Mouse (Mus musculus): ENCODE measurements at regions not wholly inside any gene's neighbourhood (a gene's known extent, or its start where the extent isn't known, plus 50 kb on each side); places are given as distances from the start of the nearest gene placed in this dataset.
A peak's percentile ranks its signal among the peaks of the same experiment; 100 is the strongest.
"Not testable (repeated sequence)": the region's sequence is repeated elsewhere in the genome, so short reads cannot be mapped to it uniquely, and the experiment has no call there.

DNA sequence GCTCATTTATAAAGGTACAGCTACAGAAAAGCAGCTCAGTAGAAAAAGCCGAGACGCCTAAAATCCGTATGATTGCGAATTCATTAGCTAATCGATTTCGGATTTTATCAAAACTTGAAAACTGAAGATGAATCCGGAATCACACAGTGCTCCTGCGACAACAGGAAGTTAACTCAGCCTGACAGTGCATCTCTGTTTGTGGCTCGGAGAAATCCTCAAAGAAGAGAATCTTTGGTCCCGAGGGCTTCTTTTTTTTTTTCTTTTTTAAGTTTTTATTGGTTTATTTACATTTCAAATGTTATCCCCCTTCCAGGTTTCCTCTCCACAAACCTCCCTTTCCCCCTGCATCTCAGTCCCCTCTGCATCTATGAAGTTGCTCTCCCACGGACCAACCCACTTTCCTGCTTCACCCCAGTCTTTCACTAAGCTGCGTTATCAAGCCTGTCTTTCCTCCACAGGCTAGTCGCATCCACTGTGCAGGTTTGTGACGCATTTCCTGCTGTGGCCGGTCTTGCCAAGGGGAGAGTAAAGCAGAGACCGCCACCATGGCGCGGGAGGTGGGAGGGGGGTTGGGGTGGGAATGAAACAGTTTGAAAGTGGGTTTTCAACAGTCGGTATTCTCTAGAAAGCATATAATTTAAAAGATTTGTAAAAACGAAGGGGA, 593.4 kb upstream of the Snrpn start:
- H3K4me1 ChIP-seq (ENCODE audit: control insufficient read depth, insufficient read depth, low read length); H3K27ac ChIP-seq (ENCODE audit: insufficient read depth, low read length); H3K27me3 ChIP-seq (ENCODE audit: control insufficient read depth, insufficient read depth, low read length, poor library complexity, severe bottlenecking); H3K9me3 ChIP-seq (replicated peaks; ENCODE audit: control insufficient read depth, insufficient read depth, low read length, poor library complexity, severe bottlenecking); H3K4me3 ChIP-seq (ENCODE audit: low read depth, low read length); H3K36me3 ChIP-seq (ENCODE audit: control insufficient read depth, insufficient read depth, low read length, poor library complexity, severe bottlenecking); H3K9ac ChIP-seq (ENCODE audit: low read depth, poor library complexity, severe bottlenecking): not testable (repeated sequence)

DNA sequence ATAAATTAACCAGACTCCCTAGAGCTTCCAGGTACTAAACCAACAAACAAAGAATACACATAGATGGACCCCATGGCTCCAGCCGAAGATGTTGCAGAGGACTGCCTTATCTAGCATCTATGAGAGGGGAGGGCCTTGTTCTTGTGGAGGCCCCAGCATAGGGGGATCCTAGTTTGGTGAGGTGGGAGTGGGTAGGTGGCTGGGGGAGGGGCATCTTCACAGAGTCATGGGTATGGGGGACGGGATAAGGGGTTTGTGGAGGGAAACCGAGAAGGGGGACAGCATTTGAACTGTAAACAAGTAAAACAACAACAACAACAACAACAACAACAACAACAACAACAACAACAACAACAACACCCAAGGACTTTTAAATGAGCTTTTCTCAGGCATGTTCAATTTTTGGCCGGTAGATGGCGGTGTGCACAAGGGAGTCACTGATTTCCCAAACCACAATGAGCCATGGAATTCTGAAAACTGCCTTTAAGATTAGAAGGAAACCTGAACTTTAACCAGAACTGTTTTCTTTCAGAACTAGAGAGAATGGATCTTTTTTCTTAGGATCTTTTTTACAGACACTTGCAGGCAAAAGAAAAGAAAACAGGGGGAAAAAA, 588.2 kb upstream of the Snrpn start:
- H3K27me3 ChIP-seq (ENCODE audit: control insufficient read depth, insufficient read depth, low read length, poor library complexity, severe bottlenecking) = not testable (repeated sequence)

More for the DNA sequence above, 588.2 kb upstream of the Snrpn start:
- H3K4me1 ChIP-seq (ENCODE audit: control insufficient read depth, insufficient read depth, low read length); H3K4me3 ChIP-seq (ENCODE audit: low read depth, low read length); H3K9ac ChIP-seq (ENCODE audit: low read depth, poor library complexity, severe bottlenecking); H3K27ac ChIP-seq (ENCODE audit: insufficient read depth, low read length); H3K9me3 ChIP-seq (replicated peaks; ENCODE audit: control insufficient read depth, insufficient read depth, low read length, poor library complexity, severe bottlenecking); H3K36me3 ChIP-seq (ENCODE audit: control insufficient read depth, insufficient read depth, low read length, poor library complexity, severe bottlenecking): not testable (repeated sequence)
- TF ChIP-seq CTCF (IDR thresholded peaks at IDR 0.05; ENCODE audit: low read depth, low read length) = peak; percentile 16

Data from ES-Bruce4 (cell line).